Mouse (Mus musculus): ENCODE measurements around the gene Fgfr2. TPM values are rescaled to one million over a fixed set of nuclear protein-coding genes. Genes with fewer than 3 reads are reported as not detected.
A peak's percentile ranks its signal among the peaks of the same experiment; 100 is the strongest.

Gene Fgfr2
- total and polyA plus RNA-seq, 2 experiments from 2014 or later: 12.1 to 32.6 TPM

DNA sequence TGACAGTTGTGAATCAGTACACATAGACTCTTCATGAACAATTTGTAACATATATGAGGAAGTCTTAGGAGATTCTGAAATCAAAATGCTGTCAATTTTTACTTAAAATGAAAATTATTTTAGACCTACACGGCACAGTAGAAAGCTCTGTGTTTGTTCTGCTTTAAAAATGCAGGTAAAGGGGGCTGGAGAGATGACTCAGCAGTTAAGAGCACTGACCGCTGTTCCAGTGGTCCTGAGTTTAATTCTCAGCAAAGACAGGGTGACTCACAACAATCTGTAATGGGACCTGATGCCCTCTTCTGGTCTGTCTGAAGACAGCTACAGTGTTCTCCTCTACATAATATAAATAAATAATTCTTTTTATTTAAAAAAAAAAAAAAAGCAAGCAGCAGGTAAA lies 157.4 kb downstream of the Fgfr2 start:
- Histone ChIP-seq H3K4me3 (ENCODE audit: low read depth, low read length) (no peak overlapping the region), H3K4me2 (ENCODE audit: low read depth, low read length, poor library complexity, severe bottlenecking) (no peak overlapping the region), H3K27me3 (ENCODE audit: insufficient read depth, low read length) (no peaks in the 10 kb centered on the region), H3K4me1 (ENCODE audit: insufficient read depth, low read length) (no peaks in the 10 kb centered on the region), H3K36me3 (ENCODE audit: insufficient read depth, low read length) (peaks cover 4% of the 10 kb centered on the region; the same call in 1 of the 2 replicates), H3K9ac (replicated peaks; ENCODE audit: low read length, poor library complexity, severe bottlenecking) (no peak overlapping the region), H3K27ac (ENCODE audit: low read depth, low read length) (no peak overlapping the region), H3K9me3 (ENCODE audit: low read length) (no peaks in the 10 kb centered on the region)
- DNase-seq (ENCODE audit: low spot score) (no peak), ATAC-seq (ENCODE audit: low FRiP score) (no peak)
- 83% methylated on average over 2 of the region's 2 CpGs for WGBS
- peak; percentile 18; the same call in 1 of the 2 replicates for TF ChIP-seq CTCF (IDR thresholded peaks at IDR 0.05)

DNA sequence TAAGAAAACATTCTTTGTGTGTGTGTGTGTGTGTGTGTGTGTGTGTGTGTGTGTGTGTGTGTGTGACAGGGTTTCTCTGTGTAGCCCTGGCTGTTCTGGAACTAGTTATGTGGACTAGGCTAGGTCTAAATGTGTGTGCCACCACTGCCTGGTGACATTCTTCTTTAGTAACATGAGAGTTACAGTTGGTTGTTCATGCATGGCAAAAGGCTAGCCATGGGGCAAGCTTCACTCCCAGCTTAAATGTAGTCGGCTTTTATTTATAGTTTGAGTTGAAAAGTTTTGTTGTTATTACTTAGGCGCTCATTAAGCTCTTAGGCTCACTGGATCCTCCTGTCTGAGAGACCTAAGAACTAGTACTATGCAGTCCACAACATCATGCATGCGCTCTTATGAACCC lies 158.8 kb downstream of the Fgfr2 start:
- Histone ChIP-seq H3K4me3 (ENCODE audit: low read depth, low read length) (no peak overlapping the region), H3K27me3 (ENCODE audit: insufficient read depth, low read length) (no peaks in the 10 kb centered on the region)
- WGBS: 84% methylated on average over 3 of the region's 3 CpGs

DNA sequence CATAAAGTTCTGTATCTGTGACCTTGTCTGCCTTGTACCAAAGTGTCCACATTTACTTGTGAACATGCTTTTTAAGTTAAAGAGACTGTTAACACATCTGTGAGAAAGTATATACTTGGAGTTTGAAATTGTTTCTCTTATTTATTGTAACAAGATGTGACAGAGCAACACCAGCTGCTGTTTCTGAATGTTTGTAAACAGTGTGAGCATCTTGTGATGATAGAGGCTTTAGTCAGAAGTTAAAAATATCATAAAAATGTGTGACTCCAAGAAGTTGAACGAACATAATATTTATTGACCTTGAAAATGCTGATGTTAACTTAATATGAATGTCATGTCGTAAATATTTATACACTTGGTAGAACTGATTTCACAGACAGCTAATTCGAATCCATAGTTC lies 172.5 kb downstream of the Fgfr2 start:
- no peak for ATAC-seq (ENCODE audit: low FRiP score)

More for the DNA sequence above, 158.8 kb downstream of the Fgfr2 start:
- H3K9ac ChIP-seq (replicated peaks; ENCODE audit: low read length, poor library complexity, severe bottlenecking): no peak overlapping the region
- no peak for DNase-seq (ENCODE audit: low spot score)
- H3K4me2 ChIP-seq (ENCODE audit: low read depth, low read length, poor library complexity, severe bottlenecking): no peak overlapping the region
- H3K36me3 ChIP-seq (ENCODE audit: insufficient read depth, low read length): peaks cover 4% of the 10 kb centered on the region; the same call in 1 of the 2 replicates
- H3K9me3 ChIP-seq (ENCODE audit: low read length): no peaks in the 10 kb centered on the region
- no peak for ATAC-seq (ENCODE audit: low FRiP score)
- H3K4me1 ChIP-seq (ENCODE audit: insufficient read depth, low read length): no peaks in the 10 kb centered on the region
- no peak for TF ChIP-seq CTCF (IDR thresholded peaks at IDR 0.05)
- H3K27ac ChIP-seq (ENCODE audit: low read depth, low read length): no peak overlapping the region

DNA sequence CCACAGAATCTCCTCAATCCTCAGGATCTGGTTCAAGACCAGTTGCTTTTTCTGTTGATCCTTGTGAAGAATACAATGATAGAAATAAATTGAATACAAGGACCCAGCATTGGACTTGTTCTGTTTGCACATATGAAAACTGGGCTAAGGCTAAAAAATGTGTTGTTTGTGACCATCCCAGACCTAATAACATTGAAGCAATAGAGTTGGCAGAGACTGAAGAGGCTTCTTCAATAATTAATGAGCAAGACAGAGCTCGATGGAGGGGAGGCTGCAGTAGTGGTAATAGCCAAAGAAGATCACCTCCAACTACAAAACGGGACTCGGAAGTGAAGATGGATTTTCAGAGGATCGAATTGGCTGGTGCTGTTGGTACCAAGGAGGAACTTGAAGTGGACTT lies 173.2 kb downstream of the Fgfr2 start:
- no peaks in the 10 kb centered on the region for H3K4me1 ChIP-seq (ENCODE audit: insufficient read depth, low read length)
- H3K27ac ChIP-seq (ENCODE audit: low read depth, low read length): no peak overlapping the region
- WGBS: 87% methylated on average over 4 of the region's 4 CpGs
- no peaks in the 10 kb centered on the region for H3K36me3 ChIP-seq (ENCODE audit: insufficient read depth, low read length)
- ATAC-seq (ENCODE audit: low FRiP score) (no peak), DNase-seq (ENCODE audit: low spot score) (no peak)
- H3K27me3 ChIP-seq (ENCODE audit: insufficient read depth, low read length): no peaks in the 10 kb centered on the region
- TF ChIP-seq CTCF (IDR thresholded peaks at IDR 0.05): no peak
- no peak overlapping the region for H3K4me2 ChIP-seq (ENCODE audit: low read depth, low read length, poor library complexity, severe bottlenecking)
- H3K9me3 ChIP-seq (ENCODE audit: low read length): no peaks in the 10 kb centered on the region
- no peak overlapping the region for H3K9ac ChIP-seq (replicated peaks; ENCODE audit: low read length, poor library complexity, severe bottlenecking)
- H3K4me3 ChIP-seq (ENCODE audit: low read depth, low read length): no peak overlapping the region

More for the DNA sequence above, 172.5 kb downstream of the Fgfr2 start:
- no peak overlapping the region for H3K9ac ChIP-seq (replicated peaks; ENCODE audit: low read length, poor library complexity, severe bottlenecking)
- no peak overlapping the region for H3K4me2 ChIP-seq (ENCODE audit: low read depth, low read length, poor library complexity, severe bottlenecking)
- H3K4me3 ChIP-seq (ENCODE audit: low read depth, low read length): no peak overlapping the region
- DNase-seq (ENCODE audit: low spot score): no peak
- no peaks in the 10 kb centered on the region for H3K27me3 ChIP-seq (ENCODE audit: insufficient read depth, low read length)
- no peaks in the 10 kb centered on the region for H3K36me3 ChIP-seq (ENCODE audit: insufficient read depth, low read length)
- H3K27ac ChIP-seq (ENCODE audit: low read depth, low read length): no peak overlapping the region
- TF ChIP-seq CTCF (IDR thresholded peaks at IDR 0.05): no peak
- H3K9me3 ChIP-seq (ENCODE audit: low read length): no peaks in the 10 kb centered on the region
- no peaks in the 10 kb centered on the region for H3K4me1 ChIP-seq (ENCODE audit: insufficient read depth, low read length)
- 90% methylated on average over 3 of the region's 3 CpGs for WGBS

DNA sequence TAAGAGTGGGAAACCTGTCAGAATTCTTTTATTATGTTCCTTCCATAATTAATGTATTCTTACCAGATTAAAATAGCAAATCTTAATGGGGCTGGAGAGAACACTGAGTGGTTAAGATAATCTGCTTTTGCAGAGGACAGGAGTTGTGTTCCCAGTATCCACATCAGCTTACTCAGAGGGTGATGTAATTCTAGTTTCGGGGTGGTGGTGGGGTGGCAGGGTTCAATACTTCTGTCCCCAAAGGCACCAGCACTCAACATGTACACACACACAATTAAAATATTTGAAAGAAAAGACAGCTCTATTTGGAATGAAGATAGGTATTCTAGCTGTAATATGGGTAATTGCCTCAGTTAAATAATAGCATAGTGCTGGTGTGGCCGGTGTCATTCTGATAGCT lies 182.6 kb downstream of the Fgfr2 start:
- no peak overlapping the region for H3K4me2 ChIP-seq (ENCODE audit: low read depth, low read length, poor library complexity, severe bottlenecking)
- H3K4me3 ChIP-seq (ENCODE audit: low read depth, low read length): no peak overlapping the region
- ATAC-seq (ENCODE audit: low FRiP score) (no peak), DNase-seq (ENCODE audit: low spot score) (no peak)
- H3K9ac ChIP-seq (replicated peaks; ENCODE audit: low read length, poor library complexity, severe bottlenecking): no peak overlapping the region
- no peaks in the 10 kb centered on the region for H3K36me3 ChIP-seq (ENCODE audit: insufficient read depth, low read length)
- TF ChIP-seq CTCF (IDR thresholded peaks at IDR 0.05): no peak
- 87% methylated on average over 2 of the region's 2 CpGs for WGBS
- H3K9me3 ChIP-seq (ENCODE audit: low read length): no peaks in the 10 kb centered on the region
- no peaks in the 10 kb centered on the region for H3K4me1 ChIP-seq (ENCODE audit: insufficient read depth, low read length)
- H3K27me3 ChIP-seq (ENCODE audit: insufficient read depth, low read length): no peaks in the 10 kb centered on the region
- H3K27ac ChIP-seq (ENCODE audit: low read depth, low read length): no peak overlapping the region

DNA sequence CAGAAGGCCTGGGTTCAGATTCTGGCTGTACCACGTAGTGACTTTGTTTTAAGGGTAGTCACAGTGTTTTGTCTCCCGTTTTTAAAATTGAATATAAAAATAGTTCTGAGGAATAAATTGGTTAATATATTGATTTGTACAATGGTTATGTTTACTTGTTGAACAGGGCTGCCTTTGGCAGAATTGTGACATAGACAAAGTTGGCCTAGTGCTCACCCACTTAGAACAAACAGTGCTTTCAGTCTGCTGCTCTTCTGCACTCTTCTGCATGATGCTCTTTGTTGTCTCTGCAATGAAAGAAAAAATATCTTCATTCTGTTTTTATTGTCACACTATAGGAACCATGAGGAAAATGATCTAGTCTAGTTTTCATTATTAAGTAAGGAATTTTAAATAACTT lies 184.0 kb downstream of the Fgfr2 start:
- no peaks in the 10 kb centered on the region for H3K36me3 ChIP-seq (ENCODE audit: insufficient read depth, low read length)
- H3K4me3 ChIP-seq (ENCODE audit: low read depth, low read length): no peak overlapping the region
- no peak overlapping the region for H3K4me2 ChIP-seq (ENCODE audit: low read depth, low read length, poor library complexity, severe bottlenecking)
- ATAC-seq (ENCODE audit: low FRiP score) (no peak), DNase-seq (ENCODE audit: low spot score) (no peak)
- H3K4me1 ChIP-seq (ENCODE audit: insufficient read depth, low read length): no peaks in the 10 kb centered on the region
- TF ChIP-seq CTCF (IDR thresholded peaks at IDR 0.05): no peak
- no peaks in the 10 kb centered on the region for H3K27me3 ChIP-seq (ENCODE audit: insufficient read depth, low read length)
- H3K9ac ChIP-seq (replicated peaks; ENCODE audit: low read length, poor library complexity, severe bottlenecking): no peak overlapping the region
- no peaks in the 10 kb centered on the region for H3K9me3 ChIP-seq (ENCODE audit: low read length)
- 92% methylated on average over 2 of the region's 2 CpGs for WGBS
- H3K27ac ChIP-seq (ENCODE audit: low read depth, low read length): no peak overlapping the region

Data from midbrain, postnatal 0 days (tissue).